Mouse (Mus musculus) left cerebral cortex, adult 2 months (tissue): Measurements from ENCODE around the gene Gpr183. TPM values are rescaled to one million over a fixed set of nuclear protein-coding genes. Genes with fewer than 3 reads are reported as not detected.

Experiments used
- DNase-seq, 2 experiments: peaks; one replicate each; pipeline ENCODE4 v3.0.0; 2021 to 2022; ENCODE audit warnings: low spot score in 2 of 2, mixed read lengths in 1 of 2; ENCODE audit errors: extremely low spot score in 1 of 2
- H3K27ac ChIP-seq: fragments of 200-600 bp; 2 replicates; pipeline ENCODE4 v1.8.1; 2022
- H3K4me3 ChIP-seq: fragments of 200-600 bp; 2 replicates; pipeline ENCODE4 v1.8.1; 2022
- CTCF ChIP-seq: fragments of 200-600 bp; IDR thresholded peaks from 2 replicates; pipeline ENCODE4 v1.8.1; 2022; ENCODE audit warnings: antibody characterized with exemption, mild to moderate bottlenecking, moderate library complexity
- intact Hi-C: fragments of 180-260 bp; cut with DNase I; formaldehyde crosslinking; loops from one replicate; pipeline ENCODE4 v1.15.1; 2025
- total RNA-seq, 2 experiments: library from RNA; stranded (reverse); gene quantifications; 2 replicates each; pipeline ENCODE4 v1.2.3; 2021

Gene Gpr183
- total RNA-seq, 2 experiments from 2014 or later, result 0.44 to 0.66 TPM

DNA sequence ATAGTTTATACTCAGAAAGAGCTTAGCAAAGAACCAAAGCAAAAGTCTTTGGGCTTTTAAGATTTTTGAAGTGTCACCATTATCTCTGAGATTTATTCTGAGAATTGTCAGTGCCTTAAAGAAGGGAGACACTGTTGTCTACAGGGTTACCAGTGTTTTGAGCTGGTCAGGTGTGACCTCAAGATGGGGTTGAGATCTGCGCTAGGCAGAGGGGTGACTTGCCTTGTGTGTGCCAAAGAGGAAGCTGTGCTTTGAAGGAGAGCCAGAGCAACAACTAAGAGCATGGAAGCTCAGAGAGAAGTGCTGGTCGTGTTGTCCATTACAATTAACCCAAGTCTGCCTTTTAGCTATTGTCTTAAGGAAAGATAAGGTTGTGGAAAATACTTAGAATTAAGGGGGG, 4.5 kb downstream of the Gpr183 start:
- no peak for DNase-seq
- Histone ChIP-seq H3K27ac (no peak overlapping the region), H3K4me3 (no peak overlapping the region)
- TF ChIP-seq CTCF, result no peak
- intact Hi-C loops, result no loop called here

DNA sequence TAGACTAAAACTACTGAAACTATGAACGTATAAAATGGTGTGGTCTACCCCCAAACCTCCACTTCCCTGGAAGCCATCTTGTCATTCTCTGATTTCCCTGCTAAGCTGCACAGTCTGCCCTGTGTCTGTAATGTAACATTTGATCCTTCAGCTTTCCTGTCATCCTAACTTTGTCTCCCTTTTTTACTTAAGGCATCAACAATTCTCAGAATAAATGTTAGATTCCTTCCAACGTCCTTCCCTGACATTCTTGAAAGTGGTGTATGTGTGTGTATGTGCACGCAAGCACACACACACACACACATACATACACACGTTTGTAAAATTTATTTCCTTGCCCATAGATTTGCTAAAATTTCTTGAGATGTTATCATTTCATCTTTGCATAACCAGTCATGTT, 5.0 kb downstream of the Gpr183 start:
- Histone ChIP-seq H3K27ac (no peak overlapping the region), H3K4me3 (no peak overlapping the region)
- DNase-seq, result no peak
- intact Hi-C loops, result no loop called here
- TF ChIP-seq CTCF, result no peak

DNA sequence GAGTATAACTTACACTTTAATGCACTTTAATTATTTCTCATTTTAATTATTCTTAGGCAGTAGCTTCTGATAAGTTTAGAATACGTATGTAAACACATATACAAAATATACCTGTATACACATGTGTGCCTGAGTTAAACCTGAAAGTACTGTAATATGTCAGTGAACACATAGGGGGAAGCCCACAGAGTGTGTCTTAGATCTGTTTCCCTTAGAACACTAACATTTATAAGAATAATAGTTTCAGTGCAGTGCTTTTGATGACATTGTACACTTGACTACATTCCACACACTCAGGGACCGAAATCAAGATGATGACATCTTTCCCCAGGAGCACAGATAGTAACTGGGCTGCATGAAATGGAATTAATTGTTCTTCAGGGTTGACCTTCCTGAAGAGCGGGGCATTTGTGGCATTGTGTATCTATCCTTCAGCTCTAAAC, 5.4 kb downstream of the Gpr183 start:
- no peak for TF ChIP-seq CTCF
- intact Hi-C loops, result no loop called here
- no peak overlapping the region for H3K27ac ChIP-seq
- no peak overlapping the region for H3K4me3 ChIP-seq
- DNase-seq, result no peak

DNA sequence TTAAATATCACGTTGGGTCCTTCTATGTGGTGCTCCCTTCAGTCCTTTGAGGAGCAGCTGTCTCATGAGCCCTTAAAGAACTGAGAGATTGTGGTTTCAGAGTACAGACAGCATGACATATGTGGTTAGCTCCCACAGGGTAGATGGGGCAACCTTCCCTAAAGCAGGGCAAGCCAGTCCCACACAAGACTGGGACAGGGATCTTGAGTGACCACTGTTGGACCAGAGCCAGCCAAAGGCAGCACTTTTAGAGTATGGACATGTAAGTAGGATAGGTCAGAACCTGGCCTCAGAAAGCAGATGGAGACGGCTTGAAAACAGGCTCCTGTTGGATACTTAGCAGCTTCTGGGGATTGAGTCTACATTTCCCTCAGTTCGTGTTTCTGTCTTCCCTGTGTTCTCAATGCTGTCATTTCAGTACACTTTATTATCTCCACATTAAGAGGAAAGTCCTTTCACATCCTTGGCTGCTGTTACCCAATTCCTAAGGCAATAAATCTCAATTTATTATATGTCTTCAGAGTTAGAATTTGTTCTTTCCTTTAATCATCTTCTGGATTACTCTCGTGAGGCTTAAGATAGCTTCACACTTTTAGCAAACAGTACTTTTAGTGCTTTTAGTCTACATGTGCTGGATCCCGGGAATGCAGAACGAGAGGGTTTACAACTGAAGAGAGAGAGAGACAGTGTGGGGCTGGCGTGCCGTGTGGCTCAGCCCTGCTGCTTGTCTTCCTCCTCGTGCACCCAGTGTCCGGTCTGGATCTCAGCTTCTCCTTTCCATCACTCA, 6.1 kb downstream of the Gpr183 start:
- intact Hi-C loops, result no loop called here
- no peak overlapping the region for H3K27ac ChIP-seq
- no peak for TF ChIP-seq CTCF
- no peak overlapping the region for H3K4me3 ChIP-seq
- no peak for DNase-seq

DNA sequence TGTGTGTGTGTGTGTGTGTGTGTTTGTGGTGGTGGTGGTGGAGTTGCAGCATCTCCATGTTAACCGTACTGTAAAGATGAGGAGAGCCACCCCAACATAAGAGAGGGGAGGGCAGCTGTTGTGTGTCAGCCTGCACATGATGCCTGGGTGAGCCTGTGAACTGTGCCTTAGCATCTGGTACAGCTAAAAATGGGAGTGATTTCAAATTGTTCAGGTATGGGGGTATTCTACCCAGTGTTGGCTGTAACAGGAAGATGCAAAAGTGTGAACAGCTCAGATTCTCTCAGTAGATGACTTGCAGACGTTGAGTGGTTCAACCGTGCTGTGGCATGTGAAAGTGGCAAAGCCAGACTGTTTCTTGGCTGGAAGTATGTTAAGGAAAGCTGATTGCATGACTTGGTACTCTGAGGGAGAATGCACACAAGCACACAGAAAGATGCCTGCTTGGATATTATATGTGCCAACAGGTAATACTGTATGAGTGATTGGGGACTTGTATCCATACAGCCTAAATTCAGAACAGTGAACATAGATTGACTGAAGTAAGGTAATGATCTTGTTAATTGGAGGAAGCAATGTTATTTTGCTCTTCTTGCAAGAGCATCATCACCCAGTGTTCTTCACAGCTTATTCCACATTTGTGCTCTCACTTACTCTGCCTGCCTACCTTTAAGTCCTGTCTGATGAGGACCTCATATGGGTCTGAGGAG, 6.8 kb downstream of the Gpr183 start:
- no peak for DNase-seq
- H3K27ac ChIP-seq, result no peak overlapping the region
- intact Hi-C loops, result no loop called here
- no peak for TF ChIP-seq CTCF
- no peak overlapping the region for H3K4me3 ChIP-seq

DNA sequence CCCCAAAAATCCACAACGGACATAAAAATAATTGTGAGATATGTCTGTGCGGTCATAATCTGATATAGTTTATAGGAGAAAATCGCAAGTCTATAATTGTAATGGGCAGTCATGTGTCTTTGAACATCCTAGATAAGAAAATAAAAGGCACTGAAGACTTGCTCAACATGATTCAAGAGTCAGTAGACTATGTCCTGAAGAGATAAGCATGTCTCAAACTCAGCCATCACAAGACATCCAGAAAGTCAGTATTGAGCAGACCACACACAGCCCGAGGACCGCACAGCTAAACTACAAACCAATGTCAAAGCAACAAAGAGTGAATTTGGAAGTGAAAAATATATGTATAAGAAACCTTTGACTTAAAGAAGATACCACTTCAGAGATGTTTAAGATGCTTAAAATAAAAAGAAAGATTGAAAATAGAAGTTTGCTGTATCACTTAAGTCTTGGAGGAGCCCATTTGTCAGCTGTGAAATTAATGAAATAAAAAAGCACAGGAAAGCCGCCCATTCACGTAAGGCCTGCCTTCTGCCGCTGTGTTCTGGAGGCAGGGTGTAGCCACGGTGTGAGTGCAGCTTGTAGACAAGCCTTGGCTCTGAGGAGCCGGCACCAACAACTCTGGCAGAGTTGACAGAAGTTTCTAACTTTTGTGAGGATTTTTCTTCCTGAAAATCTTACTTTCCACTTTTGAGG, 7.7 kb downstream of the Gpr183 start:
- Histone ChIP-seq H3K27ac (no peak overlapping the region), H3K4me3 (no peak overlapping the region)
- intact Hi-C loops, result no loop called here
- TF ChIP-seq CTCF, result no peak
- DNase-seq, result no peak

DNA sequence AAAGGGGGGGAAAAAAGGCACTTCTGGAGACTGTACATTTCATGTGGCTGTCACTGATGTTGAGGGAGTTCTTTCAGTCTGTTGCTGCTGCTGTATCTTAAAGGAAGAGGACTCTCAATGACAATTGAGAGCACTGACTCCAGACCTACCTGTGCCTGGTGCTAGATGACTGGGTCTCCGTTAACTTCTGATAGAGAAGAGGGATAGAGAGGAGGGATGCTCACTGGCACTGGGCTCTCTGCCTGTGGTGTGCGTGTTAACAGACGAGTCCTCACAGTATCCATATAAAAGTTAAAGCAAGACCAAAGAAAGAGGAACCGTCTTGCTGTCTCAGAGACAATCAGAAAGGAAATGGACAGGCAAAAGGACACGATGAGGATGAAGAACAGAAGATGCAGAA, 8.7 kb downstream of the Gpr183 start:
- TF ChIP-seq CTCF, result no peak
- Histone ChIP-seq H3K4me3 (no peak overlapping the region), H3K27ac (no peak overlapping the region)
- intact Hi-C loops, result no loop called here
- DNase-seq, result no peak

DNA sequence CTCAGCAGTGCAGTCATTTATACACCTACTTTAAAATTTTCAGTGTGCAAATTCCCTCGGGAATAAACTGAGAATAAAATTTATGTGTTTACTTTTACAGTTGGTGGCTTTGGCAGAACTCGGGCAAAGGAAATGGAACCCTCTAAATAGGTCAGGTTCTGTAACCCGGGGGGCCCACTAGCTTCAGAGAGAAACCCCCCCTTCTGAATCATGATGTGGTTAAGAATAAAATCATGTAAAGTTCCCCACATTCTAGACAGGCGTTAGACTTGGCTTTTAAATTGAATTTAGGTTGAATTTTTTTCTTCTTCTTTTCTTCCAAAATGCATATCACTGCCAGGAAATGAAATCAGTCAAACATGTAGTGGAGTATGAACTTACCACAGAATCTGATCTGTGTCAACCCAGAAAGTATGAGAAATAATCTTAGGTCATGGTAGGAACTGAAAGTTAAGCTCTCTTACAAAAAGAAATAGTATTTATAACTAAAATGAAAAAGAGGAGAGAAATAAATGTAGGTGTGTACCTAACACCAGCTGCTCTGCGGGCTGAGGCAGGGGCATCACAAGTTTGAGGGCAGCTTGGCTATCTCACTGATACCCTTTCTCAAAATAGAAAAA, 9.7 kb downstream of the Gpr183 start:
- TF ChIP-seq CTCF, result no peak
- intact Hi-C loops, result no loop called here

DNA sequence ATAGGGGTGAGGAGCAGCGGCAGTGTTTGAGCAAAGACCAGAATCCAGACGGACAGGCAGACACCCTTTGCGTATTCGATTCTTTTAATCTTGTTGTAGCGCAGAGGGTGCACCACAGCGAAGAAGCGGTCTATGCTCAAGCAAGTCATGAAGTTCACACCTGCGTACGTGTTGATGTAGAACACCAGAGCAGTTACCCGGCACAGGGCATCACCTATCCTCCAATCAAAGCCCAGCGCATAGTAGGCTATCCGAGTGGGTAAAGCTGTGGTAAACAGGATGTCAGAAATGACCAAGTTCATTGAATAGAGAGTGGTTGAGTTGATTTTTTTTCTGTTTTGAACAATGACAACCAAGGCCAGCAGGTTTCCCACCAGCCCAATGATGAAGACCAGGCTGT, 10.4 kb downstream of the Gpr183 start:
- Histone ChIP-seq H3K27ac (no peak overlapping the region), H3K4me3 (no peak overlapping the region)
- TF ChIP-seq CTCF, result no peak
- intact Hi-C loops, result no loop called here
- no peak for DNase-seq

More for the DNA sequence above, 9.7 kb downstream of the Gpr183 start:
- Histone ChIP-seq H3K27ac (no peak overlapping the region), H3K4me3 (no peak overlapping the region)
- no peak for DNase-seq

DNA sequence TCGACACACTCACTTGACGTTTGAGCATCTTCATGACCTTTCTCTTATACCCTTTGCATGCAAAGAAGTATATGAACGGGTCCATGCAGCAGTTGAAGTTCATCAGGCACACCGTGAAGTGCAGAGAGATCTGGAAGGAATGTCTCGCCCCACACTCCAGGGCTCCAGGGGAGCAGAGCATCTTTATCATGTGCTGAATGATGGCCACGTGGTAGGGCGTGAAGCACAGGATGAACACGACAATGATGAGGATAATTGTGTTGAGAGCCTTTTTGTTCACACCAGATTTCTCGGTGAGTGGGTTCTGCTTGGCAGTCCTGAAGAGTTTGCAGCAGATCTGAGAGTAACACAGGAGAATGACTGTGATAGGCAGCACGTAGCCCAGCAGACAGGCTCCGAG, 10.9 kb downstream of the Gpr183 start:
- no peak overlapping the region for H3K4me3 ChIP-seq
- TF ChIP-seq CTCF, result no peak
- intact Hi-C loops, result no loop called here
- no peak for DNase-seq
- H3K27ac ChIP-seq, result no peak overlapping the region

DNA sequence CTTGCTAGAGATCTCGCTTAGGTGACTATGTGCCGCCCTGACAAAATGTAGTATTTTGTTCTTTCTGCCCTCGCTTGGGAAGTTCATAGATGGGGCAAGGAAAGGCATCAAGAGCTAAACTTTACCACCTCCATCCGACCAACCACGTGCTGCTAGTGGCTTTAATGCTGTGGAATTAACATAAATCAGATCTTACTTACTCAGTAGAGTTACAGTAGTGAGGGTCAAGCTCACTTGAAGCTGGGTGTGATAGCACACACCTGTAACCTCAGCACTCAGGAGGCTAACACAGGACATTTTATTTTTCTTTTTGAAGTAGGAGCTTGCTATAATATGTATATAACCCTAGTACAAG, 13.0 kb downstream of the Gpr183 start:
- DNase-seq, result no peak
- TF ChIP-seq CTCF, result no peak
- H3K27ac ChIP-seq, result no peak overlapping the region
- no peak overlapping the region for H3K4me3 ChIP-seq
- intact Hi-C loops, result no loop called here

DNA sequence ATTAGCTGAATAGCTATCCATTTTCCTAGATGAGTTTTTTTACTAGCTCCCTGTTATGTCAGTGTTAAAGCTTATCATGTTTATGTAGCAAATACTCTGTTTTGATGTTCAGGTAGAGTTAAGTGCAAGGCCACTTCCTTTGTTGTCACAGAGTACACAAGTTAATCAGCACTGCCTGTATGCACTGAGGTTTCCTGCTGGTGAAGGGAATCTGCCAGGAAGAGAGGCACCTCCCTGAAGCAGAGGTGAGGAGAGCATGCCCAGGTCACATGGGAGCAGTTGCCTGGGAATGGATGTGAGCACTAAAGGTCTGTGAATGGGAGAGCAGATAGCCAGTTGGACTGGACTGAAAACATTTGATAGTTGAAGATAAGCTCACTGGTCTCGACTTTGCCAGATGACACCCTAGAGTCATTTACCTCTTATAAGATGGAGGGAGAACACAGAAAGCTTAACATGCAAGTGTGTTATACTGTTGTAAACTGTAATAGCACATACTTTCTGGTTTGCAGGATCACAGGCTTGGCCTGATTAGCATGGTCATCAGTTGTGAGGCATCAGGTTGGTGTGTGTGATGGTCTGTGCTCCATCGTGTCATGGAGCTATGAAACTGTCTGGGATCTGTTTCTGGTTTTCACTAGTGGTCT, 13.5 kb downstream of the Gpr183 start:
- H3K4me3 ChIP-seq, result no peak overlapping the region
- no peak for TF ChIP-seq CTCF
- H3K27ac ChIP-seq, result no peak overlapping the region
- intact Hi-C loops, result no loop called here
- DNase-seq, result no peak
